Mouse (Mus musculus) hindbrain, postnatal 0 days (tissue): ENCODE results near the gene 2310034G01Rik. TPM values are rescaled to one million over a fixed set of nuclear protein-coding genes. Genes with fewer than 3 reads are reported as not detected.

Experiments used
- ATAC-seq: fragments of 200-750 bp; cut with Nextera tagmentation; 2 replicates; pipeline ENCODE4 v1.8.0; 2017; ENCODE audit warnings: mild to moderate bottlenecking, moderate TSS enrichment, moderate library complexity
- DNase-seq: peaks from one replicate; pipeline ENCODE4 v3.0.0-alpha.2; 2015; ENCODE audit warnings: low spot score
- H3K27ac ChIP-seq: fragments of 300-500 bp; sonication (generic); 2 replicates; pipeline ENCODE4 v1.5.1; 2014; ENCODE audit warnings: mild to moderate bottlenecking
- H3K27me3 ChIP-seq: fragments of 300-500 bp; sonication (generic); 2 replicates; pipeline ENCODE4 v1.6.1; 2014; ENCODE audit warnings: low read length, mixed read lengths; ENCODE audit not compliant: insufficient read depth
- H3K36me3 ChIP-seq: fragments of 300-500 bp; sonication (generic); 2 replicates; pipeline ENCODE4 v1.6.1; 2014; ENCODE audit warnings: low read length, mixed read lengths; ENCODE audit not compliant: insufficient read depth
- H3K4me1 ChIP-seq: fragments of 300-500 bp; sonication (generic); 2 replicates; pipeline ENCODE4 v1.6.1; 2014; ENCODE audit warnings: antibody characterized with exemption, low read length, mixed read lengths; ENCODE audit not compliant: insufficient read depth
- H3K4me2 ChIP-seq: fragments of 300-500 bp; sonication (generic); 2 replicates; pipeline ENCODE4 v1.6.1; 2014; ENCODE audit warnings: low read depth, mild to moderate bottlenecking, low read length, moderate library complexity, mixed read lengths
- H3K4me3 ChIP-seq: fragments of 300-500 bp; sonication (generic); 2 replicates; pipeline ENCODE4 v1.5.1; 2014; ENCODE audit warnings: low read length
- H3K9ac ChIP-seq: fragments of 300-500 bp; sonication (generic); replicated peaks from 2 replicates; pipeline ENCODE4 v1.6.1; 2014; ENCODE audit warnings: mild to moderate bottlenecking, low read length, moderate library complexity, mixed read lengths
- H3K9me3 ChIP-seq: fragments of 300-500 bp; sonication (generic); 2 replicates; pipeline ENCODE4 v1.6.1; 2016; ENCODE audit warnings: low read length, mixed read lengths
- CTCF ChIP-seq: IDR thresholded peaks from 2 replicates; pipeline ENCODE4 v1.5.1; 2016; ENCODE audit warnings: antibody characterized with exemption, control low read depth, low read depth
- WGBS: fragments of 180-500 bp; shearing (Covaris S2); extraction: QIAGEN DNeasy Blood & Tissue Kit; methylation state at CpG from one replicate; pipeline ENCODE4 v1.1.7; 2014; 5-methylcytosine and 5-hydroxymethylcytosine counted together
- polyA plus RNA-seq: library from polyadenylated mRNA; unstranded; fragments of >200 nt; fragmentation: Nextera tagmentation; extraction: Ambion mirVana; gene quantifications from 2 replicates; pipeline ENCODE4 v1.2.1, GENCODE M21; 2015
- total RNA-seq: library from RNA; depleted of rRNA; stranded (reverse); fragments of >200 nt; gene quantifications from 2 replicates; pipeline ENCODE4 v1.2.3, GENCODE M21; 2014

Gene 2310034G01Rik
- total and polyA plus RNA-seq, 2 experiments from 2014 or later, result 0.89 to 1.7 TPM

DNA sequence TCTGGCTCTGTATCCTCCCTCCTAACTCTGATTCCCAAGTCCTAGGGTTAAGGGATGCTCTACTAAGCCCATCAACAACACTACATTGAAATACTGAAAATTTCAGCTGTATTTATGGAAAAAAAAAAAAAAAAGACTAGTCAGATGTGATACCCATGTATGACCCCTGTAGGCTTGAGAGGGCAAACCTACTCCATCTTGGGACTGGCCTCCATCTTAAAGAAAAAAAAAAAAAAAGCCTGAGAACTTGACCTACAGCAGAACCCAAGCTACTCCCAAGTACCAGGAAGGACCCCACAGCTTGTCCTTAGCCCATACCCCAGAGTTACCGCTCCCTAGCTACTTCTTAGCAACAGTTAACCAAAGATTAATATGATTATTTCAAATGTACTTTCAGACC lies 3.0 kb downstream of the 2310034G01Rik start:
- Histone ChIP-seq H3K27me3 (no peaks in the 10 kb centered on the region), H3K4me3 (no peak overlapping the region), H3K9ac (no peak overlapping the region), H3K36me3 (no peaks in the 10 kb centered on the region), H3K9me3 (no peaks in the 10 kb centered on the region), H3K4me2 (no peak overlapping the region), H3K27ac (no peak overlapping the region), H3K4me1 (no peaks in the 10 kb centered on the region; the same call in 1 of the 2 replicates)
- no peak for DNase-seq
- 100% methylated on average over 1 of the region's 1 CpGs for WGBS
- no peak for TF ChIP-seq CTCF
- no peak for ATAC-seq

DNA sequence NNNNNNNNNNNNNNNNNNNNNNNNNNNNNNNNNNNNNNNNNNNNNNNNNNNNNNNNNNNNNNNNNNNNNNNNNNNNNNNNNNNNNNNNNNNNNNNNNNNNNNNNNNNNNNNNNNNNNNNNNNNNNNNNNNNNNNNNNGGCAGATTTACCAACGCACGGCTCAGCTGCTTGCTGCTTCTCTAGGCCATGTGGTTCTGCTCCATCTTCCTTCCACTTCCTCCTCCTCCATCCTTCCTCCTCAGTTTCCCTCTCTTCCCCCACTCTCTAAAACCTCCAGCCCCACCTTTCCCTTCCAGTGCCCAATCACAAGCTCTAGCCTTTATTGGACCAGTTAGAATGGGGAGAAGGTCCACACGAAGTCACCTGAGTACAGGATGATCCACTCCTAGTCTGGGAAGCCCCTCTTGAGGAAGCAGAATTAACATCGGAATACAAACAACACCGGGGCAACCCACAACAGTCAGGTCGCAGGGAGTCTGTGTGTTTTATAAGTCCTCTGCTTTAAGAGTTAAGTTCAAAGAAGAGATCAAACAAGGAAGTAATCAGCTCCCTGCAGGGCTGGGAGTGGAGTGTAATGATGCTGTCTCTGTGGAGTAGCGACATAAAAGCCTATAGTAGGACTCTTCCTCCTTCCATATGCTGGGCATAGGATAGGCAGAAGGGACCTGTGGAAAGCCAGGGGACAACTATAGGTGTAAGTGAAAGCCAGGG lies 5.2 kb downstream of the 2310034G01Rik start:
- no peak for ATAC-seq
- Histone ChIP-seq H3K9me3 (no peaks in the 10 kb centered on the region), H3K4me2 (no peak overlapping the region), H3K4me1 (no peaks in the 10 kb centered on the region; the same call in 1 of the 2 replicates), H3K27me3 (no peaks in the 10 kb centered on the region), H3K27ac (no peak overlapping the region), H3K9ac (no peak overlapping the region), H3K4me3 (no peak overlapping the region), H3K36me3 (no peaks in the 10 kb centered on the region)
- no peak for DNase-seq
- WGBS, result 18% methylated on average over 7 of the region's 7 CpGs
- TF ChIP-seq CTCF, result no peak

DNA sequence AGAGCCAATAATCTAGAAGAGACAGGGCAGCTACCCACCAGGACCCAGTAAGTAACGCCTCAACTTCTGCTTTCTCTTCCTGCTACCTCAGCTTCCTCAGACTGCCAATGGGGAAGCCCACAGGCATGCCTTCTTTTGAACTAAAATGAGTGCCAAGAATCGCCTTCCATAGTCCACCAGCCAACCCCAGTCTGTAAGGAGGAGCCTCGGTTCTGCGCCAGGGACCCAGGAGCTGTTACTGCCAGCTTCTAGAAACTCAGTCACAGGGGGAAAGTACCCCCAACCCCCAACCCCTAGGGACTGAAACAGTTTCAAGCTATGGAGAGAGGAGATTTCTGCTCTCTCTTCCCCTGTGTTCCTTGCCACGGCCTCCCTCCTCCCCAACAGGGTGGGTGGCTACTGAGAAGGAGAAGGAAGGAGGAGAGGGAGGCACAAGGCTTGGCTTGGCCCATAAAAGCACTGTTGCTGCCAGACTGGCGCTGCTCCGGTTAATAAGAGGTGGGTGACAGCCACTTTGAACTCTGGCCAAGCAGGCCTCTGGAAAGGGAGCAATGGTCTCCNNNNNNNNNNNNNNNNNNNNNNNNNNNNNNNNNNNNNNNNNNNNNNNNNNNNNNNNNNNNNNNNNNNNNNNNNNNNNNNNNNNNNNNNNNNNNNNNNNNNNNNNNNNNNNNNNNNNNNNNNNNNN lies 10.7 kb downstream of the 2310034G01Rik start:
- H3K27ac ChIP-seq, result peak overlapping the region; percentile 79
- peak; percentile 41 for ATAC-seq
- H3K4me1 ChIP-seq, result peaks cover 19% of the 10 kb centered on the region
- no peaks in the 10 kb centered on the region for H3K9me3 ChIP-seq
- TF ChIP-seq CTCF, result no peak
- peak overlapping the region; percentile 67; the same call in 1 of the 2 replicates for H3K9ac ChIP-seq
- H3K27me3 ChIP-seq, result no peaks in the 10 kb centered on the region
- WGBS, result 48% methylated on average over 7 of the region's 7 CpGs
- peak; percentile 80 for DNase-seq
- H3K4me2 ChIP-seq, result peak overlapping the region; percentile 87
- no peaks in the 10 kb centered on the region for H3K36me3 ChIP-seq
- no peak overlapping the region; the same call in 1 of the 2 replicates for H3K4me3 ChIP-seq

DNA sequence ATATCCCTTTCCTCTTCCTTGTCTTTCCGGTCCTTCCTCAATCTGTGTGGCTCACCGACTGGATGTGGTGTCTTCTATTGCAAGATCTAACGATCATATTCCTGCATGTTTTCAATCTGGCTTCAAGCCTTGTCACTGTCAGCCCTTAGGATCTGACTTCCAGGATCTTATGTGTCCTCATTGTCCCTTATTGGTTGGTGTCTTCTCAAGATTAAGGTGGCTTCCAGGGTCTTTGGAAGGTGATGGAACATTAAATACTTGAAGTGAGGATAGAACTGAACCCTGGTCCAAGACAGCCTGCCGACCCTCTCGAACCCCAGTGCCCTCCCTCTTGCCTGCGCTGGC lies 11.2 kb downstream of the 2310034G01Rik start:
- Histone ChIP-seq H3K27me3 (no peaks in the 10 kb centered on the region), H3K4me2 (peak overlapping the region; percentile 87), H3K9me3 (no peaks in the 10 kb centered on the region), H3K36me3 (no peaks in the 10 kb centered on the region), H3K9ac (peak overlapping the region; percentile 67; the same call in 1 of the 2 replicates), H3K4me1 (peaks cover 19% of the 10 kb centered on the region), H3K4me3 (peak overlapping the region; percentile 81), H3K27ac (peak overlapping the region; percentile 79)
- DNase-seq (no peak), ATAC-seq (no peak)
- TF ChIP-seq CTCF, result no peak
- 48% methylated on average over 6 of the region's 6 CpGs for WGBS

DNA sequence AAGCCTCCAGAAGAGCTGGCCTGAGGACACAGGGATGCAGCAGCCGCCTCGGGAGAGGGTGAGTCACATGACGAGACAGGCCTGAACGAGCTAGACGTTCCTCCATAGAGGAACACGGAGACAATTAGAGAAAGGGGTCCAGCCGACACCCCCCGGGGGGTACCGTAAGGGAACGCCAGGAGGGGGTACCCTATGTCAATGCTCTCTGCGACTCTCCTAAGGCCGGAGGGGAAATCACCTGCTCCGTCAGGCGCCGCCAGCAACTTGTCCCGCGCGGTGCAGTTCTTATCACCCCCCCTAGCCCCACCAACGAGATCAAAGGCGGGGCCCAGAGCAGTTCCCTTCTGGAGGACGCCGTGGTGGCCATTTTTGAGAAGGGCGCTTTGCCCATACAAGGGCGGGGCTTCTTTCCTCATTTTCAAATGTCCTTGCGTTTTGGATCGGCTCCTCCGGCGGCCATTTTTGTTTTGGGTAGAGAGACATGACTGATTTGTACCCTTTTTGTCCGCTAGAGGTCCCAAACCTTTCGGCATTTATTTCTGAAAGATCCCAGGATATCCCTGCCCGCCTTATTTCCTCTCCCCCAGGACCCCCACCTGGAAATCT lies 11.7 kb downstream of the 2310034G01Rik start, which contains the start of gene Cuedc2:
Gene Cuedc2 (minus strand): TSS at position 372 of the 606 bp plus-strand sequence.
- H3K4me1 ChIP-seq, result peaks cover 19% of the 10 kb centered on the region
- H3K27ac ChIP-seq, result peak within 1 kb of the TSS; percentile 83
- H3K9ac ChIP-seq, result peak within 1 kb of the TSS; percentile 67
- WGBS, result under 1% methylated on average over 31 of the region's 31 CpGs
- peak within 1 kb of the TSS; percentile 81 for H3K4me3 ChIP-seq
- ATAC-seq (peak; percentile 89), DNase-seq (peak; percentile 98)
- H3K27me3 ChIP-seq, result no peaks in the 10 kb centered on the region
- H3K4me2 ChIP-seq, result peak within 1 kb of the TSS; percentile 87
- H3K36me3 ChIP-seq, result no peaks in the 10 kb centered on the region
- TF ChIP-seq CTCF, result peak; percentile 75
- H3K9me3 ChIP-seq, result no peaks in the 10 kb centered on the region

DNA sequence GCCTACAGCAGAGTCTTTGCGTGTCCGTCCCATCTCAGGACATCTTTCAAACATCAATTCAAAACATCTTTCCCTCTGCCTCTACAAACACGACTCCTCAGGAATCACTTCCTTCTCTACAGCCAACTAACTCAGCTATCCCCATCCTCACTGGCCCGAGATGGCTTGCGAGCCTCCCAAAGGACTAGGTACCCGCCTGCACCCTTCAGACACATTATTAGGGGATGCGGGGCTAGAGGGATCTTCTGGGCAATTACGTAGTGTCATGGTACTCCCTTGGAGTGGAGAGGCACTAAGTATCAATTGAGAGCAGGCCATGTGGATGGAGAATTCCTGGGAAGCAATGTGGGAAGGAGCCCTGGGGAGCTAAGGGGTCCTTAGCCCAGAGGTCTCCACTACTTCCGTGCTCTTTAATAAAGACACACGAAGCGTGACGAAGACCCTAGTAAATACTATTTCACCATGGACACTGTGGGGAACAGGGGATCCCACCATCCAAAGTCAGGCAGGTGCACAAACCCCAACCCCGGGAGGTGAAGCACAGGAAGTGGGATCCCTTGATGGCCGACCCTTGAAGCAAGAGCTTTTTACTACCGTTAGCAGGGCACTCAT lies 12.3 kb downstream of the 2310034G01Rik start:
- 26% methylated on average over 15 of the region's 15 CpGs for WGBS
- Histone ChIP-seq H3K4me1 (peaks cover 19% of the 10 kb centered on the region), H3K27ac (peak overlapping the region; percentile 83), H3K9ac (peak overlapping the region; percentile 67), H3K36me3 (no peaks in the 10 kb centered on the region), H3K27me3 (no peaks in the 10 kb centered on the region), H3K9me3 (no peaks in the 10 kb centered on the region), H3K4me3 (peak overlapping the region; percentile 81), H3K4me2 (peak overlapping the region; percentile 87)
- TF ChIP-seq CTCF, result no peak
- DNase-seq (no peak), ATAC-seq (0 out of 2 replicates have a peak, but pooled peaks have one; percentile 0)
